Mouse (Mus musculus): ENCODE measurements around the gene Actr6. TPM values are rescaled to one million over a fixed set of nuclear protein-coding genes. Genes with fewer than 3 reads are reported as not detected.

Gene Actr6
- total and polyA plus RNA-seq, 3 experiments = 11.7 to 48.4 (median 18.0) TPM

- H3K4me3 ChIP-seq (replicated peaks in 1 of 3; ENCODE audit: low read depth in 2 of 3, low read length in 2 of 3, poor library complexity in 1 of 3) = no peak overlapping the region
- DNase-seq (ENCODE audit: extremely low read depth) = no peak
- no peak overlapping the region for H3K4me2 ChIP-seq (ENCODE audit: insufficient read depth, low read depth, poor library complexity, severe bottlenecking)
- peaks cover 9% of the 10 kb centered on the region for H3K79me2 ChIP-seq (replicated peaks; ENCODE audit: control insufficient read depth, extremely low read depth, insufficient read depth, poor library complexity, severe bottlenecking)
- no peaks in the 10 kb centered on the region for H3K27me3 ChIP-seq (replicated peaks)
- H3K27ac ChIP-seq (ENCODE audit: insufficient read depth, low read depth) = no peak overlapping the region
- dilution Hi-C loops (cut with MboI; ENCODE audit: extremely low pct_ligation_motif_present, extremely low pct_unique_long_range_greater_than_20kb, low sequenced_read_pairs) = no loop called here
- H3K36me3 ChIP-seq (replicated peaks in 1 of 2; ENCODE audit: control insufficient read depth in 1 of 2, insufficient read depth in 1 of 2, low read length in 1 of 2) = peaks cover 0 to 29% of the 10 kb centered on the region in 2 experiments
- H3K9me3 ChIP-seq (replicated peaks; ENCODE audit: low read length) = no peaks in the 10 kb centered on the region
- peaks cover 2 to 17% of the 10 kb centered on the region in 2 experiments; a peak in 3 of 4 replicates for H3K4me1 ChIP-seq (ENCODE audit: control insufficient read depth in 1 of 2, insufficient read depth in 2 of 2)
- TF ChIP-seq JUND (conservative IDR thresholded peaks at IDR 0.05; ENCODE audit: low read depth, low read length) = no peak
- TF ChIP-seq RCOR1 (conservative IDR thresholded peaks at IDR 0.05; ENCODE audit: low read depth, low read length) = no peak
- TF ChIP-seq MAZ (IDR thresholded peaks at IDR 0.05; ENCODE audit: low read depth, low read length) = no peak
- no peak for TF ChIP-seq CTCF (conservative IDR thresholded peaks at IDR 0.05 in 1 of 2, IDR thresholded peaks at IDR 0.05 in 1 of 2; ENCODE audit: low read depth in 2 of 2, low read length in 2 of 2)
- no peak for TF ChIP-seq JUN (IDR thresholded peaks at IDR 0.05; ENCODE audit: insufficient read depth, low read depth, low read length)
- TF ChIP-seq ELF1 (IDR thresholded peaks at IDR 0.05; ENCODE audit: low read depth, low read length) = no peak
- TF ChIP-seq ZC3H11A (IDR thresholded peaks at IDR 0.05; ENCODE audit: low read depth, low read length) = no peak
- TF ChIP-seq USF1 (IDR thresholded peaks at IDR 0.05; ENCODE audit: low read depth, low read length) = no peak
- no peak for TF ChIP-seq BHLHE40 (IDR thresholded peaks at IDR 0.05; ENCODE audit: low read depth, low read length)
- no peak for TF ChIP-seq E2F4 (IDR thresholded peaks at IDR 0.05; ENCODE audit: insufficient replicate concordance, low read depth, low read length)
- TF ChIP-seq ZKSCAN1 (IDR thresholded peaks at IDR 0.05; ENCODE audit: borderline replicate concordance, low read depth, low read length) = no peak
- no peak for TF ChIP-seq CHD2 (IDR thresholded peaks at IDR 0.05; ENCODE audit: low read length)
- TF ChIP-seq GABPA (IDR thresholded peaks at IDR 0.05; ENCODE audit: insufficient replicate concordance, low read depth, low read length) = no peak
- TF ChIP-seq CHD1 (IDR thresholded peaks at IDR 0.05; ENCODE audit: low read depth, low read length) = no peak
- in situ Hi-C loops (cut with MboI; ENCODE audit: low pct_ligation_motif_present, low pct_unique_long_range_greater_than_20kb, low sequenced_read_pairs) = no loop called here
- H3K9ac ChIP-seq (ENCODE audit: insufficient read depth, low read depth) = no peak overlapping the region
These were observed 52.6 kb downstream of the Actr6 start for GRCm38 (mm10) chr10:89679448-89679847.

GRCm38 (mm10) chr10:89678054-89678453 lies 54.0 kb downstream of the Actr6 start:
- Histone ChIP-seq H3K4me3 (replicated peaks in 1 of 3; ENCODE audit: low read depth in 2 of 3, low read length in 2 of 3, poor library complexity in 1 of 3) (no peak overlapping the region), H3K27me3 (replicated peaks) (no peaks in the 10 kb centered on the region), H3K79me2 (replicated peaks; ENCODE audit: control insufficient read depth, extremely low read depth, insufficient read depth, poor library complexity, severe bottlenecking) (peaks cover 5% of the 10 kb centered on the region), H3K27ac (ENCODE audit: insufficient read depth, low read depth) (no peak overlapping the region), H3K4me1 (ENCODE audit: control insufficient read depth in 1 of 2, insufficient read depth in 2 of 2) (peaks cover 2 to 10% of the 10 kb centered on the region in 2 experiments; a peak in 3 of 4 replicates), H3K9ac (ENCODE audit: insufficient read depth, low read depth) (no peak overlapping the region), H3K36me3 (replicated peaks in 1 of 2; ENCODE audit: control insufficient read depth in 1 of 2, insufficient read depth in 1 of 2, low read length in 1 of 2) (peaks cover 0 to 25% of the 10 kb centered on the region in 2 experiments), H3K9me3 (replicated peaks; ENCODE audit: low read length) (no peaks in the 10 kb centered on the region), H3K4me2 (ENCODE audit: insufficient read depth, low read depth, poor library complexity, severe bottlenecking) (no peak overlapping the region)
- dilution Hi-C loops (cut with MboI; ENCODE audit: extremely low pct_ligation_motif_present, extremely low pct_unique_long_range_greater_than_20kb, low sequenced_read_pairs) (no loop called here), in situ Hi-C loops (cut with MboI; ENCODE audit: low pct_ligation_motif_present, low pct_unique_long_range_greater_than_20kb, low sequenced_read_pairs) (no loop called here)
- no peak for TF ChIP-seq JUND (conservative IDR thresholded peaks at IDR 0.05; ENCODE audit: low read depth, low read length)
- TF ChIP-seq MAZ (IDR thresholded peaks at IDR 0.05; ENCODE audit: low read depth, low read length) = no peak
- no peak for TF ChIP-seq ZC3H11A (IDR thresholded peaks at IDR 0.05; ENCODE audit: low read depth, low read length)
- TF ChIP-seq ELF1 (IDR thresholded peaks at IDR 0.05; ENCODE audit: low read depth, low read length) = no peak
- no peak for TF ChIP-seq ETS1 (conservative IDR thresholded peaks at IDR 0.05; ENCODE audit: low read depth, low read length)
- no peak for TF ChIP-seq ZNF384 (IDR thresholded peaks at IDR 0.05; ENCODE audit: low read depth, low read length)
- TF ChIP-seq JUN (IDR thresholded peaks at IDR 0.05; ENCODE audit: insufficient read depth, low read depth, low read length) = no peak
- TF ChIP-seq IRF4 (IDR thresholded peaks at IDR 0.05; ENCODE audit: low read depth, low read length) = no peak
- no peak for DNase-seq (ENCODE audit: extremely low read depth)
